Mouse (Mus musculus) monocyte, adult 2 months (primary cell): ENCODE measurements around the gene Gm45021.

Source experiments
- DNase-seq, 2 experiments: peaks; one replicate each; pipeline ENCODE4 v3.0.0; 2022; ENCODE audit warnings: low spot score in 2 of 2, low read depth in 1 of 2

Gm45021 gene

DNA sequence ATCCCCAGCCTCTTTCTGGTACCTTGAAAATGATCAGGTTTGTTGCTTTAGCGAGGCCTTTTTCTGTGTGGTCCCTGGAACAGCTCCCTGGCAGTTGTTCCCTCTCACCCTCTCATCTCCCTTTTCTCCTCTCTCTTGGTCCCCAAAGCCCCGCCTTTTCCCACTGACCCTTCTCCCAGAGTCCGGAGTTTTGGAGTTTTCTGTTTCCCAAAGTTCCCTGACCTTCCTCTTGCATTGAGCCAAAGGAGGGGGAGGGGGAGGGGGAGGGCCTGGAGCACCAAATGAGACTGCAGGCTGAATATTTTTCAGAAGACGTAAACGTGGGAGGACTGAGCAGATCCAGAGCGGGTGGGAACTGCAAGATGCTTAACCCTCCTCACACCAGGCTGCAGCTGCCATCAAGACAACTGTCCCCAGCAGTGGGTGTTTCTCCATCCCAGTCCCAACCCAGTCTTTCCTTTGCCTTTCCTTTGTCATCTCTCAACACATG lies 16.8 kb upstream of the Gm45021 start, which contains the start of gene Rarres2:
Gene Rarres2, minus strand, starts transcription at position 218 of the 490 bp plus-strand sequence.
- no peak for DNase-seq

DNA sequence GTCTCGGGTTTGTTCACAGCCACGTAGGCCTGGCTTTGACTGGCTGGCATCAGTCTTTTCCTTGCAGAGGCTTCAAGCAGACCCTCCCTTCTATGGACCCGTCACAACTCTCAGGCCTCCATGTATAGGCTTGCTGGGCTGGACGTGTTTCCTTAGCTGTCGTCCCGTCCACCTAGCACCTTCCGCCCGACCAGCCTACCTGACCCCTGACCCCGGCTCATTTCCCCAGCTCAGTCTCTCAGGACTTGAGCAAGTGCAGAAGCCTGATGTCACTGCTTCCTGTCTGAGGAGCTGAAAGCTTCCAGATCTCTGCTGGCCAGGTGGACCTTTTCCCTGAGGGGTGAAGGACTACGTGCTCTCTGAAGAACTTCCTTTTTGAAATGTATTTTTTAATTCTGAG lies 16.1 kb upstream of the Gm45021 start:
- no peak for DNase-seq

DNA sequence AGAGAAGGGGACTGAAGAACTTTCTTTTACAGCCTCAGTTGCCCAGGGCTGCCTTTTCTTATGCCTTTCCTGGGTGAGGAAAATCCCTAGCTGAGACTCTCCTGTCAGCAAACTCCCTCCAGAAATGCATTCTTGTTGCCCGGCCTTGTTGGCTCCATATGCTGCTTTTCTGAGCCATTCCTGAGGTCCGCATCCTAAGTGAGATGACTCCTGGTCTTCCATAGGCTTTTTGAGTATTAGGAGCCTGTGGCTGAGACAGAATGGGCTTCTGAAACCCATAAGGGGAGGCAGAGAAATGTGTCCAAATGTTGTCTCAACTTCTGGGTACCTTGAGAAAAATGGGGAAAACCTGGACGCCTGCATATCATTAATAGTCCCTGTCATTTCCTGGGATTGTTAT lies 15.4 kb upstream of the Gm45021 start:
- no peak for DNase-seq

DNA sequence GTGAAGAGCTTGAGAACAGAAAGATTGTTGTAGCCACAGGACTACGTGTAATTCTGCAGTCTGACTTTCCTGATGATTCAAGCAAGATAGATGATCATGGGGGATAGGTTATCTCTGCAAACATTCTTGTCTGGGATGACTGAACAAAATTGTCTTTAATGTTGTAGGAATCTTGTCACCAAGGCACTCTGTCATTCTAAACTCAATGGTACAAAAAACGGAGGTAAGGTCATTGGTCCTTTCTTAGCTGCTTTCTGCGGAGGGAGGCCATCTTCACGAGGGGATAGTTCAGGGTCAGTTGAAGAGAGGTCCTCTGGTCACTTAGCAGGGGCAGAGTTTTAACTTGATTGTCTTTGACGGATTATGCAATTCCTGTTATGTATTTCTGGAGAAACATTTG lies 10.7 kb upstream of the Gm45021 start:
- no peak for DNase-seq

DNA sequence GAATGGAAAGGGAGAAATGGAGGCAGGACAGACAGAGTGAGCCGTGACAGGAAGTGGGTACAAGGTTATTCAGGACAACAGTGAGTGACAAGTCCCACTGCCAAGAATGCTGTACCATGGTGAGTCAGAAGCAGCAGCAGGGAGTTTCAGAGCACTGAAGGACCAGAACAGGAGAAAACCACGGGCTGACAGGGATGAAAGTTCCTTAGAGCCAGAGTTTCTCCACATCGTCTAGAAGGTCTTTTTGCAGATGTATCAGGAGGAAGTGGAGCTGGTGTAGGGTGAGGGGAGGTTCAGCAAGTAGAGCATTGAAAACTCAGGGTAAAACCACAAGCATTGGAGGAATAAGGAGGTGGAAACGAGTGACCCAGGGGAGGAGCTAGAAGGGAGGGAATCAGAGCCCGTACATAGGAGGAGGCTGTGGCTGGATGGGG lies 10.2 kb upstream of the Gm45021 start:
- DNase-seq, result no peak

DNA sequence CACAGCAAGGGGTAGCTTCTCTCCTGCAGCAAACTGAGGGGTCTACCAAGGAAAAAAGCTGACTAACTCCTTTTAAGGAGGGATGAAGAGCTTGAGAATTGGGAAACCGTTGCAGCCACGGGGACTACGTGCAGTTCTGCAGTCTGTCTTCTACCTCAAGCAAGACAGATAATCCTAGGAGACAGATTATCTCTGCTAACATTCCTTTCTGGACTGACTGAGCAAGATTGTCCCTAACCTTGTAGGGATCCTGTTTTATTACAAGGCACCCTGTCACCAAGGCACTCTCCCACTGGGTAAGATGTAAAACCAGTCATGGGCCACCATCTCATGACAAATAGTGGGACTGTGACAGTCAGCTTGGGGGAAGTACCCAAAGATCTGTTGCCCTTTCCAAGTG lies 8.2 kb upstream of the Gm45021 start:
- DNase-seq, result no peak

DNA sequence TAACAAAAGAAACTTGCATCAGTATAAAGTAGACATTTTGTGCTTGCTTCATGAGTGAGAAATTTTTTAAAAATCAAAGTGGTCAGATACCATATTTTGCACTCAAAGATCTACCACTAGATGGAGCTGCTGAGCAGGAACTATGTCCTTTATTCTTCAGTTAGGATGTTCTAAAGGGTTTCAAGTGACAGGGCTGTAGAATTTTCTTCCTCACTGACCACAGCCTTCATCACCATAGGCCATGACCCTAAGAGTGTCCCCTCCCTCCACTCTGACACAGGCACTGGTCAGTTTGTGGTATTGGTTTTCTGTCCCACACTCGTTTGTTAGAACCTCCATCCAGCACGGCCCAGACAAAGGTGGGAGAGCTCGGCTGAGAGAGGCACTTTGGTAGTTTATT lies 7.4 kb upstream of the Gm45021 start:
- DNase-seq, result no peak

DNA sequence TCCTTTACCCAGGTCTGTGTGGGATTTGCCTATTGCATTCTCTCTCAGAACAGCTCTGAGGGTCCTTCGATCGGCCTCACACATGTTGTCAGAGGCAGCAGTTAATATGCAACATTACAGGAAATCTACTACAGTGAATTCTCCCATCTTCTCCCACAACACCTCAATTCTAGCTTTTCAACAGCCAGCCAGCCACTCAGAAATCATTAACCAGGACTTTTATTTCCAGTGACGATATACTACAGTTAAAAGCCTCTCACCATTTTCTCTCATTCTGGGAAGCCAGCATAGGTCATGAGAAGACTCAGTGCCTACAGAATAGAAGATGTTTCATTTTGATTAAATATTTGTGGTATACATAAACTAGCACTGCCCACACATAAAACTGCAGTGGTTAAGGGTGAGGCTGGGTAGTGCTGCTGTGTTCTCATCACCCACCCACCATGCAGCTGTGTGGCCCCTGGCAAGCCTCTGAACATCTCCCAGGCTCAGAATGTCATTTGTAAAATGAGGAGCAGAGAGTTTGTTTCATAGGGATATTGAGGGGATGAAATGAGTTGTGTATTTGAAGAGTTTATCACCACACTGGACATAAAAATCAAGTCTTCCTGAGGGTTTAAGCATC lies 1.9 kb downstream of the Gm45021 start:
- DNase-seq, result no peak

DNA sequence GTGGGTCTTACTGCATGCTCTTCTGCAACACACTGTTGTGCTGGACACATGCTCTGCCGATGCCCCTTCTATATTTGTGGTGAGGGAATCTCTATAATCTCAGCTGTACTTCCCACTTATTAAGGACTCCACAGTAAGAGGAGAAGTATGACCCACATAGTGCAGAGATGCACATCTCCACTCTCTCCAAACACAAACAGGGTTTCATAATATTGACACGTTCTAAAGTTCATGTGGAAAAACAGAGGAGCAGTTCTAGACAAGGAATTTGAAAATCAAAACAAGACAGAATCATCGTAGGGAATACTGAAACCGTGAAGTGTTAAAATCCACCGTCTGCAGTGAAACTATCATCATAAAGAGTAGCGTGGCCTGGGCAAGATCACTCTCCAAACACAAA lies 2.5 kb downstream of the Gm45021 start:
- DNase-seq, result no peak

DNA sequence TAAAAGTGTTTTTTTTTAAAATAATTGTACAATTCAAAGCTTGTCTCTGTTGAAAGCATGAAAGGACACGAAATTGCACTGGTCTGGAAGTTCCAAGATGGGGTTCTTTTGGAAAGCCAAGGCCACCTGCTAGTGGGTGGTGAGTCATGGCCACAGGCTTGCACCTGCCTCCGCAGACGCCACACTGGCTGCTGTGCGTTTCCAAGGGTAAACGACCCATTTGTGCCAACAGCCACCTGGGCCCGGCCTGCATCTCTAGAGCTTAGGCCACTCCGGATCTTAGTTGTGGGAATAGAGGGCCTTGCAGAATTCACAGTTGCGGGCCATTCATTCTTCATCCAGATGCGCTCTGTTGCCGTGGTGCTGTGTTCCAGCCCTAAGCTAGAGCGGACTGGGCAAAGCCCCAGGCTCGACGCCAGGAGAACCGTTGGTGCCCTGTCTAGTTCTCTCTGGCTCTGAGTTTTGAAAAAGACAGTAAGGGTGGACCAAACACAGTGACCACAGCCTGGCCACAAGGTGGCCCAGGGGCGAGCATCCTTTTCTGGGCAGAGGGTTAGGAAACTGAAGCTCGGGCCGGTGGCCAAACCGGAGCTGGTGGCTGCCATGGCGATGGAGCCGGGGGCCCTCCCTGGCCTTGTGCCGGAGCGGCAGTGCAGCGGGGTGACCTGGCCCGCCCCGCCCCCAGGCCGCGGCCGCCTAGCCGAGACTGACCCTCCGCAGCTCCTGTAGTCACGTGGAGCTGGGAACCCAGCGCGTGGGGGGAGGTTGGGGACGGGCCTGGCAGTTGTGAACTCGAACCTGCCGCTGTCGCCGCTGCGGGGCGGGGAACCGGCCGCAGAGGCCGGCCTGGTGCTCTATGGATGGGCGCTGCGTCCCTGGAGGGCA lies 4.0 kb downstream of the Gm45021 start, which contains the start of the genes Repin1 and Gm44965:
Gene Repin1, plus strand, starts transcription at position 726 of the 885 bp plus-strand sequence.
Gene Gm44965, plus strand, starts transcription at position 784 of the 885 bp plus-strand sequence.
- DNase-seq, result peak; percentile 31 to 63

DNA sequence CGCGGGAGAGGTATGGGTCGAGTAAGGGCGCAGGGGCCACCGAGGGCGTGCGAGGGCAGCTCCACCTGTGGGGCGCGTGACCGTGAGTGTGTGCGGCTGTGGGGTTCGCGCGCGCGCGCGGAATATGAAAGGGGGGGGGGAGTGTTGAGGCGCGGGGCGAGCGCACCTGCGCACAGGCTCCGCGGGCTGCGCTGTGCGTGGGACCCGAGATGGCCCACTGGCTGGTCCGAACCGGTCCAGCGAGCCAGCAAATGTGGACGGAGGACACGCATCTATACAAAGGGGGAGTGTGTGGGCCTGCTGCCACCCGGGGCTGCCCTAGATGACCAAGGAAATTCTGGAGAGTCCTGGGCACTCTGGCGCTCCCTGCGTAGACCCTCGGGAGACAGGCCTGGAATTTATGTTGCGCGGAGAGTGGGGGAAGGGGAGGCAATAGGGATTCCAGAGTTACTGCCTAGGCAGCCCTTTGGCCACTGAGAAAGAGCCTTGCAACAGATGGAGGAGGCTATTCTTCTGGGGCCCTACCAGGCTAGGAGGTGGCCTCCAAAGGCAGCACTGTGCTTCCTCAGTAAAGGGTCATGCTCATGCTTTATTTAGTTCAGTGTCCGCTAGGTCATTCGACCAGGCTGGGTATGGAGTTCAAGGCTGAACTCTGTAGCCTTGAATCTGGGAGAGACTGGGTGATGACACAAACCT lies 4.8 kb downstream of the Gm45021 start:
- DNase-seq, result no peak

DNA sequence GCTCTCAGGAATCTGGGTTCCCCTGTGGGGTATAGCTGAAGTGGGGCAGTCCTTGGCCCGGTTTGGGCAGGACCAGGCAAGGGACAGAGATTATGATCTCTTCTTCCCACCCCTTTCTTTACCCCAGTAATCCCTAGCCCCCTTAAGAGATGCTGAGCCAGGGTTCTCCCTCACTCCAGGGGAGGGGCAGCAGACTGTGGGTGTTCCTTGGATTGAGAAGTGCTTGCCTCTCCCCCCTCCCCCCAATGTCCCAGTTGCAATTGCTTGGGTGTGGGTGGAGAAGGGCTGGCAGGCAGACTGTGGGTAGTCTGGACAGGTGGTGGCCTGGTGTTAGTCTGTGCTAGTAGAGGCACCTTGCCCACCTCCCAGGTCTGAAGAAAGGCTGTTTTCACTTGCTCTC lies 5.9 kb downstream of the Gm45021 start:
- DNase-seq, result no peak

DNA sequence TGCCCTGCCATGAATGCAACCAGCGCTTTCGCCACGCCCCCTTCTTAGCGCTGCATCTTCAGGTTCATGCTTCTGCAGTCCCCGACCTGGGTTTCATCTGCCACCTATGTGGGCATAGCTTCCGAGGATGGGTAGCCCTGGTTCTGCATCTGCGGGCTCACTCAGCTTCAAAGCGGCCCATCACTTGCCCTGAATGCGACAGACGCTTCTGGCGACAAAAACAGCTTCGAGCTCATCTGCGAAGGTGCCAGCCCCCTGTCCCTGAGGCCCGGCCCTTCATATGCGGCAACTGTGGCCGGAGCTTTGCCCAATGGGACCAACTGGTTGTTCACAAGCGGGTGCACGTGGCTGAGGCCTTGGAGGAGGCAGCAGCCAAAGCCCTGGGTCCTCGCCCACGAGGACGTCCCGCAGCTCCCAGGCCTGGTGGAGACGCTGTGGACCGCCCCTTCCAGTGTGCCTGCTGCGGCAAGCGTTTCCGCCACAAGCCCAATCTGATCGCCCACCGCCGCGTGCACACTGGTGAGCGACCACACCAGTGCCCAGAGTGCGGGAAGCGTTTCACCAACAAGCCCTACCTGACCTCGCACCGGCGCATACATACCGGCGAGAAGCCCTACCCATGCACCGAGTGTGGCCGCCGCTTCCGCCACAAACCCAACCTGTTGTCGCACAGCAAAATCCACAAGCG lies 7.3 kb downstream of the Gm45021 start:
- no peak for DNase-seq

DNA sequence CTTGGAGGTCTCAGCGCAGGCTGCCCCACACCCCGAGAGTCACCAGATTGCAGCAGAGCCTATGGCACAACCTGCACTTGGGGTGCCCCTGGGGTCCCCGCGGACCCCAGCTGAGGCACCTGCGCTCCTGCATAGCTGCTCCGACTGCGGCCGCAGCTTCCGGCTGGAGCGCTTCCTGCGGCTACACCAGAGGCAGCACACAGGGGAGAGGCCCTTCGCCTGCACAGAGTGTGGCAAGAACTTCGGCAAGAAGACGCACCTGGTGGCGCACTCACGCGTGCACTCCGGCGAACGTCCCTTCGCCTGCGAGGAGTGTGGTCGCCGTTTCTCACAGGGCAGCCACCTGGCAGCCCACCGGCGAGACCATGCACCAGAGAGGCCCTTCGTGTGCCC lies 7.8 kb downstream of the Gm45021 start:
- DNase-seq, result no peak

DNA sequence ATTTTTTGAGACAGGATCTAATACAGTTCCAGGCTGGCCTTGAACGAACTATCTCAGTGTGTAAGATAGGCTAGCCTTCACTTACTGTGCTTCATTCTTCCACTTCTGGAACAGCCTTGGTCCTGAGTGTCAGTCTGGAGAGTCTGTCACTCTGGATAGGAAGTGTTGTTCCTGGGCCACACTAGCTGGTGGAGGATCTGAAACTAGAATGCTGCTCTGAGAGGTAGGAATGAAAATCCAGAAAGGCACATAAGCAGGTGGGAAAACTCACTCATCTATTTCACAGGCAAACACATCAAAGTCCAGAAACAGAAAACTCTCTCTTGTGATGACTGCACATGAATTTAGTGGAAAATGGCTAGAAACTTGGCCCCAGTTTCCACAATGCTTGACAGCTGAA lies 11.2 kb downstream of the Gm45021 start:
- no peak for DNase-seq

DNA sequence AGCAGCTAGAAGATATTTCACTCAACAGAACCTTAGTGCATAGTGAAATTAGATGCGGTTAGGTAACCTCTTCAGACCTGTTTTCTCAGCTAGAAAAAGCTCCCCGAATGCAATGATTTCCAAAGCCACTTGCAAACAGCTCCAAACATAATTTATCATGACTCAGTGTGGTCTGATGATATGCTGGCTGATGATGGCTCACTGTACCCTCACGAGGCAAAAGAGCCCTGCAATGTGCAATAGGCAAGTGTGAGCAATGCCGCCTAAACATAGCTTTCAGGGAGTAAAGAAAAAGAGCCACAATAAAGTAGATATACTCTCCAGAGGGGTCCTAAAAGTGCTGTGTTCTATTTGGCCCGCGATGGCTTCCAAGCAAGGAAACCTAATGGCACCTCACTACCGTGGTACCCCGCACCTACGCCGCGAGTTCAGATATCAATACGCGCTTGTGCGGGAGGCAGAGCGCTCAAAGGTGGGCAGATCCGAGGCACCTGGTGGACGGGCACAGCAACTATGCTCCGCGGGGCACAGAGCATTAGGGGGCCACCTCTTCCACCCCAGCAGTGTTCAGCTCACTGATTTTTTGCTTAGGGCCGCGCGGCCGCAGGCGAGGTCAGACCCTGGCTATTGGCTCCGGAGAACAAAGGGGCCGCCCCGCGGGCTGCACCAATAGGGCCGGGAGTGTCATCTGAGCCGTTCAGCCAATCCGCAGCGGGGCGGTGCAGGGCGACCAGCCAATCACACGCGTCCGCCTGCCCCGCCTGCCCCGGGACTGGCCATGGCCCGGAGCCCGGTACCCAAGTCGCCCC lies 12.1 kb downstream of the Gm45021 start, which contains the start of gene Zfp775:
Gene Zfp775, plus strand, starts transcription at position 793 of the 809 bp plus-strand sequence.
- peak; percentile 71 to 81 for DNase-seq

DNA sequence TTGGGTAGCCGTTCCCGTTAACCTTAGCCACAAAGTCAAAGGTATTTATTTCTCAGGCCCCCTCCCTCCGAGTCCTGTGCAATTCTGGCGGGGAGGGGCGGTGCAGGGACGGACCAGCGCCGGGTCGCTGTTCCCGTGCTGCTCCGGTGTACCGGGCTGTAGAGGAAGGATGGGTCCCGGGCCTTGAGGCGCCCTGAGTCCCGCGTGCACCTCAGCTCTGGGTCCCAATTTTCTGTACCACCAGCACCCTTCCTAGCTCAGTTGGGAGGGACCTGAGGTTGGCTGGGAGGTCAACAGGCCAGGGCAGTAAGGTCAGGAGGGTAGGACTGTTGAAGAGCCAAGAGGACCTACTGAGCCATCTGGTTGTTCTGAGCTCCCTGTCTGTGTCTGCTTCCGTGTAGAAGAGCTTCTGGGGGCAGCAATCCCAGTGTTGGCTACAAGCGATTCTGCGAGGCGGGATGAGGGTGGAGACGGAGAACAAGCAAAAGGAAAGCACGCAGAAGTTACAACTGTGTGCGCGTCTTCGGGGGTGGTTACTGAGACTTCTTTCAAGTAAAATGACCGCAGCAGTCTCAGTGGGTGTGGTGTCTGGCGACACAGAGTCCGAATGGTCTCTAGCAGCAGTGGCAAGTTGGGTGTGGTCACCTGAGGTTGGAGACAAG lies 12.8 kb downstream of the Gm45021 start:
- DNase-seq, result no peak

DNA sequence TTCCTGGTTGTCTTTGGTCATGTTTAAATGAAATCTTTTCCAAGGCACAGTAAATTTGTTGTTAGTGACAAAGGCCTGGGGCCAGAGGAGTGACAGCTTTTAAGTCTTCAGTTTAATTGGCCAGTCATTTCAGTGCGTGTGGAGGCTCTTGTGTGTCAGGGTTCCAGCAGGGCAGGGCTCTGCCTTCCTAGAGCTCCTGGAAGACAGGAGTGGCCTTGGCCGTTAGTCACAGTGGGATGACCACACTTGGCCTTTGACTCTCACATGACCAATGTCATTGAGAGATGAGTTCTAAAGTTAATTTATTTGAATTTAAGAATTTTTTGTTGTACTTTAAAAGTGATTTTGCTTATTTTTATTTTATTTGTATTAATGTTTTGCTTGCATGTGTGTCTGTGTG lies 18.7 kb downstream of the Gm45021 start:
- no peak for DNase-seq

DNA sequence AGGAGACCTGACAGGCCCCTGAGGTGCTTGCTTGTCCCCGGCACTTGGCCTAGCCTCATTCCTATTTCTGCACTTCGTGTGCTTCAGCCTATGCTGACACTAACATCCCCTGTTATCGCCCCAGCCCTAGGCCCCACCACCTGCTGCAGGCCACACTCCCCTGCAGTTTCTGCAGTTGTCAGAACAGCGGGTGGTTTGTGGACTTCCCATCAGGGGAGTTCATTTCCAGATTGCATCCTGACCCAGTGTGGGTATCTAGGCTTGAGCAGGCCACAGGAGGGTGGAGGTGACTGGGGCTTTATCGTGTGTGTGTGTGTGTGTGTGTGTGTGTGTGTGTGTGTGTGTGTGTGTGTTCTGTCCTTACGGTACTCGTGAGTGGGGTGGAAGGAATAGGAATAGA lies 20.1 kb downstream of the Gm45021 start:
- no peak for DNase-seq

DNA sequence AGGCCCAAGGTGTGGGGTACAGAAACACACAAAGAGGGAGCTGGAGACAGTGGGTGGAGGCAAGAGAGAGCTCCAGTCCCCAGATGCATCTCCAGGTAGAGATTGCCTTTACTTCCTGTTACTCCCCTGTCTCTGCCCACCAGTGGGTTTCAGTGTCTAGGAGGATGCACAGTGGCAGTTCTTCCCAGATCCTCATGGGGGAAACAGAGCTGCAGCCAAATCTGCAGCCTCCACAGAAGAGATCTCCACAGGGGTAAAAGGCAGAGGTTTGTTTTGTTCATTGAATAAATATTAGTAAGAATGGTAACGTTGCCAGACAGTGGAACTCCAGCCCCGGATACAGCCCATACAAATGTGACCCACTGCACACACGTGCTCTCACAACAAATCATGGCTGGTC lies 21.2 kb downstream of the Gm45021 start:
- DNase-seq, result no peak
